Mouse (Mus musculus): ENCODE measurements at regions not wholly inside any gene's neighbourhood (a gene's known extent, or its start where the extent isn't known, plus 50 kb on each side); places are given as distances from the start of the nearest gene placed in this dataset.

GRCm38 (mm10) chr1:35945596-35945995, 122.6 kb upstream of the Hs6st1 start:
- no peaks in the 10 kb centered on the region for H3K36me3 ChIP-seq
- H3K9me3 ChIP-seq, result no peaks in the 10 kb centered on the region
- 81% methylated on average over 4 of the region's 4 CpGs for WGBS
- H3K27me3 ChIP-seq, result no peaks in the 10 kb centered on the region
- no peak overlapping the region for H3K4me3 ChIP-seq
- H3K27ac ChIP-seq, result no peak overlapping the region
- H3K4me2 ChIP-seq, result no peak overlapping the region
- H3K4me1 ChIP-seq, result peaks cover 9% of the 10 kb centered on the region; the same call in 1 of the 2 replicates
- no peak overlapping the region for H3K9ac ChIP-seq
- no peak for ATAC-seq (ENCODE audit: borderline replicate concordance, extremely low read depth, low FRiP score, low TSS enrichment)

- Histone ChIP-seq H3K4me2 (no peak overlapping the region), H3K4me1 (no peaks in the 10 kb centered on the region), H3K27me3 (no peaks in the 10 kb centered on the region), H3K9ac (no peak overlapping the region), H3K36me3 (no peaks in the 10 kb centered on the region), H3K4me3 (no peak overlapping the region), H3K9me3 (no peaks in the 10 kb centered on the region), H3K27ac (no peak overlapping the region)
- WGBS, result 47% methylated on average over 5 of the region's 5 CpGs
- no peak for ATAC-seq (ENCODE audit: borderline replicate concordance, extremely low read depth, low FRiP score, low TSS enrichment)
Observed at GRCm38 (mm10) chr1:35948104-35948503, 120.1 kb upstream of the Hs6st1 start.

- H3K9me3 ChIP-seq, result no peaks in the 10 kb centered on the region
- no peak overlapping the region for H3K9ac ChIP-seq
- H3K4me3 ChIP-seq, result no peak overlapping the region
- H3K4me2 ChIP-seq, result no peak overlapping the region
- no peak for ATAC-seq (ENCODE audit: borderline replicate concordance, extremely low read depth, low FRiP score, low TSS enrichment)
- no peaks in the 10 kb centered on the region for H3K4me1 ChIP-seq
- WGBS, result 67% methylated on average over 4 of the region's 4 CpGs
- H3K36me3 ChIP-seq, result no peaks in the 10 kb centered on the region
- H3K27ac ChIP-seq, result no peak overlapping the region
- H3K27me3 ChIP-seq, result no peaks in the 10 kb centered on the region
Observed at GRCm38 (mm10) chr1:35951082-35951481, 117.1 kb upstream of the Hs6st1 start.

GRCm38 (mm10) chr1:35953721-35954120, 114.5 kb upstream of the Hs6st1 start:
- Histone ChIP-seq H3K27ac (no peak overlapping the region), H3K9me3 (no peaks in the 10 kb centered on the region), H3K4me2 (no peak overlapping the region), H3K36me3 (no peaks in the 10 kb centered on the region), H3K4me3 (no peak overlapping the region), H3K4me1 (no peaks in the 10 kb centered on the region), H3K9ac (no peak overlapping the region), H3K27me3 (no peaks in the 10 kb centered on the region)
- ATAC-seq (ENCODE audit: borderline replicate concordance, extremely low read depth, low FRiP score, low TSS enrichment), result no peak
- 76% methylated on average over 4 of the region's 4 CpGs for WGBS

GRCm38 (mm10) chr1:35957425-35958372, 110.5 kb upstream of the Hs6st1 start:
- ATAC-seq (ENCODE audit: borderline replicate concordance, extremely low read depth, low FRiP score, low TSS enrichment), result no peak
- H3K4me2 ChIP-seq, result no peak overlapping the region
- no peaks in the 10 kb centered on the region for H3K27me3 ChIP-seq
- 82% methylated on average over 8 of the region's 8 CpGs for WGBS
- 0 out of 2 replicates have a peak, but pooled peaks cover 4% of the 10 kb centered on the region for H3K4me1 ChIP-seq
- no peak overlapping the region for H3K9ac ChIP-seq
- no peaks in the 10 kb centered on the region for H3K9me3 ChIP-seq
- no peaks in the 10 kb centered on the region for H3K36me3 ChIP-seq
- H3K4me3 ChIP-seq, result no peak overlapping the region
- no peak overlapping the region for H3K27ac ChIP-seq

- H3K9ac ChIP-seq, result no peak overlapping the region
- no peak overlapping the region for H3K4me2 ChIP-seq
- H3K27ac ChIP-seq, result no peak overlapping the region
- ATAC-seq (ENCODE audit: borderline replicate concordance, extremely low read depth, low FRiP score, low TSS enrichment), result no peak
- H3K9me3 ChIP-seq, result no peaks in the 10 kb centered on the region
- H3K4me1 ChIP-seq, result 0 out of 2 replicates have a peak, but pooled peaks cover 4% of the 10 kb centered on the region
- 88% methylated on average over 4 of the region's 4 CpGs for WGBS
- H3K4me3 ChIP-seq, result no peak overlapping the region
- no peaks in the 10 kb centered on the region for H3K27me3 ChIP-seq
- H3K36me3 ChIP-seq, result no peaks in the 10 kb centered on the region
Observed at GRCm38 (mm10) chr1:35959729-35960128, 108.5 kb upstream of the Hs6st1 start.

GRCm38 (mm10) chr1:35960844-35961243, 107.4 kb upstream of the Hs6st1 start:
- Histone ChIP-seq H3K4me1 (0 out of 2 replicates have a peak, but pooled peaks cover 4% of the 10 kb centered on the region), H3K4me2 (no peak overlapping the region), H3K36me3 (no peaks in the 10 kb centered on the region), H3K27me3 (no peaks in the 10 kb centered on the region), H3K4me3 (no peak overlapping the region), H3K9me3 (no peaks in the 10 kb centered on the region), H3K27ac (no peak overlapping the region), H3K9ac (no peak overlapping the region)
- ATAC-seq (ENCODE audit: borderline replicate concordance, extremely low read depth, low FRiP score, low TSS enrichment), result no peak
- 68% methylated on average over 2 of the region's 2 CpGs for WGBS

GRCm38 (mm10) chr1:35961923-35962322, 106.3 kb upstream of the Hs6st1 start:
- Histone ChIP-seq H3K4me3 (no peak overlapping the region), H3K27me3 (no peaks in the 10 kb centered on the region), H3K9me3 (no peaks in the 10 kb centered on the region), H3K27ac (no peak overlapping the region), H3K4me2 (no peak overlapping the region), H3K9ac (no peak overlapping the region), H3K4me1 (0 out of 2 replicates have a peak, but pooled peaks cover 4% of the 10 kb centered on the region), H3K36me3 (no peaks in the 10 kb centered on the region)
- 57% methylated on average over 6 of the region's 6 CpGs for WGBS
- 0 out of 2 replicates have a peak, but pooled peaks have one; percentile 25 for ATAC-seq (ENCODE audit: borderline replicate concordance, extremely low read depth, low FRiP score, low TSS enrichment)

GRCm38 (mm10) chr1:35968489-35968888, 99.7 kb upstream of the Hs6st1 start:
- Histone ChIP-seq H3K36me3 (no peaks in the 10 kb centered on the region), H3K9me3 (no peaks in the 10 kb centered on the region), H3K4me2 (no peak overlapping the region), H3K27me3 (no peaks in the 10 kb centered on the region), H3K4me3 (no peak overlapping the region), H3K4me1 (peaks cover 6% of the 10 kb centered on the region), H3K27ac (peak overlapping the region; percentile 50; the same call in 1 of the 2 replicates), H3K9ac (no peak overlapping the region)
- no peak for ATAC-seq (ENCODE audit: borderline replicate concordance, extremely low read depth, low FRiP score, low TSS enrichment)

GRCm38 (mm10) chr1:35971435-35972189, 96.6 kb upstream of the Hs6st1 start:
- H3K9me3 ChIP-seq, result no peaks in the 10 kb centered on the region
- no peak for ATAC-seq (ENCODE audit: borderline replicate concordance, extremely low read depth, low FRiP score, low TSS enrichment)
- H3K36me3 ChIP-seq, result no peaks in the 10 kb centered on the region
- H3K27ac ChIP-seq, result no peak overlapping the region
- H3K27me3 ChIP-seq, result no peaks in the 10 kb centered on the region
- no peak overlapping the region for H3K4me2 ChIP-seq
- H3K9ac ChIP-seq, result no peak overlapping the region
- no peak overlapping the region for H3K4me3 ChIP-seq
- 58% methylated on average over 7 of the region's 7 CpGs for WGBS
- H3K4me1 ChIP-seq, result peaks cover 11% of the 10 kb centered on the region

- no peak overlapping the region for H3K4me2 ChIP-seq
- H3K9me3 ChIP-seq, result no peaks in the 10 kb centered on the region
- H3K4me1 ChIP-seq, result peaks cover 11% of the 10 kb centered on the region
- ATAC-seq (ENCODE audit: borderline replicate concordance, extremely low read depth, low FRiP score, low TSS enrichment), result no peak
- H3K27me3 ChIP-seq, result no peaks in the 10 kb centered on the region
- H3K36me3 ChIP-seq, result no peaks in the 10 kb centered on the region
- no peak overlapping the region for H3K9ac ChIP-seq
- H3K27ac ChIP-seq, result no peak overlapping the region
- 35% methylated on average over 5 of the region's 5 CpGs for WGBS
- no peak overlapping the region for H3K4me3 ChIP-seq
Observed at GRCm38 (mm10) chr1:35972190-35972584, 96.0 kb upstream of the Hs6st1 start.

GRCm38 (mm10) chr1:35973386-35973785, 94.8 kb upstream of the Hs6st1 start:
- Histone ChIP-seq H3K36me3 (no peaks in the 10 kb centered on the region), H3K4me3 (no peak overlapping the region), H3K27me3 (no peaks in the 10 kb centered on the region), H3K27ac (no peak overlapping the region), H3K9me3 (no peaks in the 10 kb centered on the region), H3K4me1 (peaks cover 11% of the 10 kb centered on the region), H3K4me2 (no peak overlapping the region), H3K9ac (no peak overlapping the region)
- 42% methylated on average over 9 of the region's 9 CpGs for WGBS
- ATAC-seq (ENCODE audit: borderline replicate concordance, extremely low read depth, low FRiP score, low TSS enrichment), result no peak

Measured in lung, embryonic 15.5 days (tissue).